Mouse (Mus musculus): ENCODE measurements at regions not wholly inside any gene's neighbourhood (a gene's known extent, or its start where the extent isn't known, plus 50 kb on each side); places are given as distances from the start of the nearest gene placed in this dataset.

DNA sequence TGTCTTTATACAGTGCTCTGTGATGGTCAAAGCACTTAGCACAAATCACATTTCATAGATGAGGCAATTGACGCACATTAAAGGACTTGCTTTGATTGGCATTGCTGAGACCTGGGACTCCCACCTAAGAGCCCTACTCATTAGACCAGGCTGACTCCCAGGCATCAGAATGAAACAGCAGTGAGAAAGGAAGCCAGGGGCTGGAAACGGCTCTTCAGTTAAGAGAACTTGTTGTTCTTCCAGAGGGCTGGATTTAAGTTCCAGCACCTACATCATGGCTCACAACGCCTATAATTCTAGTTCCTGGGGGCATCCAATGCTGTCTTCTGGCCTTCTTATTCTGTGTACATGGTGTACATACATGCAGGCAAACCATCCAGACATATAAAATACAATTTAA lies 226.3 kb downstream of the Zfp36l1 start:
- Histone ChIP-seq H3K27me3 (ENCODE audit: control insufficient read depth, insufficient read depth, low read length) (no peaks in the 10 kb centered on the region), H3K4me1 (ENCODE audit: control insufficient read depth, insufficient read depth, low read length) (peaks cover 4% of the 10 kb centered on the region; the same call in 1 of the 2 replicates), H3K79me2 (ENCODE audit: control insufficient read depth, insufficient read depth, low read length) (no peaks in the 10 kb centered on the region), H3K4me3 (ENCODE audit: insufficient read depth, low read depth, low read length) (no peak overlapping the region), H3K9ac (ENCODE audit: low read depth, low read length) (no peak overlapping the region), H3K27ac (replicated peaks; ENCODE audit: insufficient read depth, low read depth, low read length) (no peak overlapping the region), H3K36me3 (ENCODE audit: control insufficient read depth, insufficient read depth, low read length) (no peaks in the 10 kb centered on the region)
- TF ChIP-seq CTCF (IDR thresholded peaks at IDR 0.05; ENCODE audit: low read depth, low read length) (no peak), POLR2A (IDR thresholded peaks at IDR 0.05; ENCODE audit: extremely low read depth, insufficient read depth, low read length) (no peak)
- WGBS: 96% methylated on average over 3 of the region's 3 CpGs
- DNase-seq (ENCODE audit: extremely low read depth, low read depth, low spot score): no peak

DNA sequence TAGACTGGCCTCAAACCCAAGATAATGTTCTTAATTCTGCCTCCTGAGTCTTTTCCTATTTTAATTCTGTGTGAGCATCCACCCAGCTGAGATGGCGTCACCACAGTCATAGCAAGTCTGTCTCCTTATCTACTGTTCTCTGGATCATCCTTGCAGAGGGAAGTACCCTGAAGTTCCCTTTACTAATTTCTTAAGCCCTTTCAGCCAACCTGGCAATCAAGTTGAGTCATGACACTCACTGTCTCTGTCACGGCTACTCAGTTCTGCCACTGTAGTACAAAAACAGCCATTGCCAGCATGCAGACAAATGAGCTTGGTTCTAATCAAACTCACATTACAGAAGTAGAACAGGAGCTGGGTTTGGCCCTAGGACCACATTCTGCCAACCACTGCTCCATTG lies 227.5 kb downstream of the Zfp36l1 start:
- no peaks in the 10 kb centered on the region for H3K36me3 ChIP-seq (ENCODE audit: control insufficient read depth, insufficient read depth, low read length)

DNA sequence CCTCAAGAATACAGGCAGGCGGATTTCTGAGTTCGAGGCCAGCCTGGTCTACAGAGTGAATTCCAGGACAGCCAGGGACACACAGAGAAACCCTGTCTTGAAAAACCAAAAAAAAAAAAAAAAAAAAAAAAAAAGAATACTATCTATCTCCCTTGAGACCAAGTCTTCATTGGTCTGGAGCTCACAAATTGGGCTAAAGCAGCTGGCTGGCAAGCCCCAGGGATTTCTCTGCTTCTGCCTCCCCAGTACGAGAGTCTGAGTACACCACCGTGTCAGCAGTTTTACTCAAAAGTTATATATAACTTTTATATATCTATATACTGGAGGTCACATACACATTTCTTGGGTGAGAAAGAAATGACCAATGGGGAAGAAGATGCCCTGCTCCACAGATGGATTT lies 229.2 kb downstream of the Zfp36l1 start:
- H3K27ac ChIP-seq (replicated peaks; ENCODE audit: insufficient read depth, low read depth, low read length): no peak overlapping the region
- DNase-seq (ENCODE audit: extremely low read depth, low read depth, low spot score): no peak

More for the DNA sequence above, 227.5 kb downstream of the Zfp36l1 start:
- H3K27me3 ChIP-seq (ENCODE audit: control insufficient read depth, insufficient read depth, low read length): no peaks in the 10 kb centered on the region
- H3K4me1 ChIP-seq (ENCODE audit: control insufficient read depth, insufficient read depth, low read length): peaks cover 4% of the 10 kb centered on the region; the same call in 1 of the 2 replicates
- H3K79me2 ChIP-seq (ENCODE audit: control insufficient read depth, insufficient read depth, low read length): no peaks in the 10 kb centered on the region
- no peak overlapping the region for H3K9ac ChIP-seq (ENCODE audit: low read depth, low read length)
- H3K27ac ChIP-seq (replicated peaks; ENCODE audit: insufficient read depth, low read depth, low read length): no peak overlapping the region
- WGBS: 90% methylated on average over 2 of the region's 2 CpGs
- no peak for DNase-seq (ENCODE audit: extremely low read depth, low read depth, low spot score)
- H3K4me3 ChIP-seq (ENCODE audit: insufficient read depth, low read depth, low read length): no peak overlapping the region
- TF ChIP-seq POLR2A (IDR thresholded peaks at IDR 0.05; ENCODE audit: extremely low read depth, insufficient read depth, low read length) (no peak), CTCF (IDR thresholded peaks at IDR 0.05; ENCODE audit: low read depth, low read length) (no peak)

DNA sequence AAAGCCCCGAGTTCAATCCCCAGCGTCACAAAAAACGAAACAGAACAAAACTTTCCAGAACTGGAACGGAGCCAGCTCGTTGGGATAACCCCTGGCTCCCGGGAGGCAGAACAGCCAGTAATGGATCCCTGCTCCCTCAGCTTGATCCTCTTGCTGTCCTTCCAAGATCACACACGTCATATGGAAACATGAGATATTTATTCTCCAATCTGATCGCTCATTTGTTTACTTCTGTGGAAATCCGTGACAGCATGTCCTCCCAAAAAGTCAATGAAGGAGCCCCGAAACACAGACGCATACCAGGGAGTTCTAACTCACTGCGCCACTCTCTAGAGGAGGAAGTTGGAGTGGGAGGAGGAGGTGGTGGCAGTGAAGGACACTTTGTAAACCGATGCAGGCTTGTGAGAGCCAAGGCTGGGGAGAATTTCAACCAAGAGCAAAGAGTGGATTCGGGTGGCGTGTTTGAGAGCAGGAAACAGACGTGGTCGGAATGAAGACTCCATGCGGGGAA lies 232.0 kb downstream of the Zfp36l1 start:
- TF ChIP-seq POLR2A (IDR thresholded peaks at IDR 0.05; ENCODE audit: extremely low read depth, insufficient read depth, low read length) (no peak), CTCF (IDR thresholded peaks at IDR 0.05; ENCODE audit: low read depth, low read length) (no peak)
- peak overlapping the region; percentile 38; the same call in 1 of the 2 replicates for H3K27ac ChIP-seq (replicated peaks; ENCODE audit: insufficient read depth, low read depth, low read length)
- 63% methylated on average over 18 of the region's 18 CpGs for WGBS
- no peak for DNase-seq (ENCODE audit: extremely low read depth, low read depth, low spot score)
- H3K27me3 ChIP-seq (ENCODE audit: control insufficient read depth, insufficient read depth, low read length): no peaks in the 10 kb centered on the region
- no peak overlapping the region for H3K9ac ChIP-seq (ENCODE audit: low read depth, low read length)
- no peaks in the 10 kb centered on the region for H3K79me2 ChIP-seq (ENCODE audit: control insufficient read depth, insufficient read depth, low read length)
- no peaks in the 10 kb centered on the region for H3K36me3 ChIP-seq (ENCODE audit: control insufficient read depth, insufficient read depth, low read length)
- no peaks in the 10 kb centered on the region; the same call in 1 of the 2 replicates for H3K4me1 ChIP-seq (ENCODE audit: control insufficient read depth, insufficient read depth, low read length)
- no peak overlapping the region for H3K4me3 ChIP-seq (ENCODE audit: insufficient read depth, low read depth, low read length)

More for the DNA sequence above, 229.2 kb downstream of the Zfp36l1 start:
- Histone ChIP-seq H3K79me2 (ENCODE audit: control insufficient read depth, insufficient read depth, low read length) (no peaks in the 10 kb centered on the region), H3K4me3 (ENCODE audit: insufficient read depth, low read depth, low read length) (no peak overlapping the region), H3K27me3 (ENCODE audit: control insufficient read depth, insufficient read depth, low read length) (no peaks in the 10 kb centered on the region), H3K4me1 (ENCODE audit: control insufficient read depth, insufficient read depth, low read length) (no peaks in the 10 kb centered on the region; the same call in 1 of the 2 replicates), H3K9ac (ENCODE audit: low read depth, low read length) (no peak overlapping the region), H3K36me3 (ENCODE audit: control insufficient read depth, insufficient read depth, low read length) (no peaks in the 10 kb centered on the region)
- 96% methylated on average over 4 of the region's 4 CpGs for WGBS
- TF ChIP-seq POLR2A (IDR thresholded peaks at IDR 0.05; ENCODE audit: extremely low read depth, insufficient read depth, low read length) (no peak), CTCF (IDR thresholded peaks at IDR 0.05; ENCODE audit: low read depth, low read length) (no peak)

DNA sequence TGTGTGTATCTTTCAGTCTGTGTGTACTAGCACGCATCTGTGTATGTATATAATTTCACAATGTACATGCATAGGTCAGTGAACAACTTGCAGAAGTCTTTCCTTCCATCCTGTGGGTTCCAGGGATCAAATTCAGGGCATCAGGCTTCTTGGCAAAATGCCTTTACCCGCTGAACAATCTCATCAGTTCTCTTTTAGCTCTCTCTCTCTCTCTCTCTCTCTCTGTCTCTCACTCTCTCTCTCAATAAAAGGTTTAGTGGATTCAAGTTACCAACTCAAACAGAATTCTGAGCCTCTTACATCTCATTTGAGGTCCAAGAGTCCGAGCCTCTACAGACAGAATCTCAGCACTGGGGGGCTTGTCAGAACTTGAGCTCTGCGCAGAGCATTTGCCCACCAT lies 232.5 kb downstream of the Zfp36l1 start:
- H3K4me3 ChIP-seq (ENCODE audit: insufficient read depth, low read depth, low read length): no peak overlapping the region
- 0 out of 2 replicates have a peak overlapping the region, but pooled peaks have one; percentile 10 for H3K27ac ChIP-seq (replicated peaks; ENCODE audit: insufficient read depth, low read depth, low read length)
- WGBS: 87% methylated on average over 4 of the region's 4 CpGs
- no peaks in the 10 kb centered on the region for H3K36me3 ChIP-seq (ENCODE audit: control insufficient read depth, insufficient read depth, low read length)
- H3K4me1 ChIP-seq (ENCODE audit: control insufficient read depth, insufficient read depth, low read length): no peaks in the 10 kb centered on the region; the same call in 1 of the 2 replicates
- no peak for TF ChIP-seq CTCF (IDR thresholded peaks at IDR 0.05; ENCODE audit: low read depth, low read length)
- TF ChIP-seq POLR2A (IDR thresholded peaks at IDR 0.05; ENCODE audit: extremely low read depth, insufficient read depth, low read length): no peak
- no peak for DNase-seq (ENCODE audit: extremely low read depth, low read depth, low spot score)
- H3K27me3 ChIP-seq (ENCODE audit: control insufficient read depth, insufficient read depth, low read length): no peaks in the 10 kb centered on the region
- H3K79me2 ChIP-seq (ENCODE audit: control insufficient read depth, insufficient read depth, low read length): no peaks in the 10 kb centered on the region
- H3K9ac ChIP-seq (ENCODE audit: low read depth, low read length): no peak overlapping the region

DNA sequence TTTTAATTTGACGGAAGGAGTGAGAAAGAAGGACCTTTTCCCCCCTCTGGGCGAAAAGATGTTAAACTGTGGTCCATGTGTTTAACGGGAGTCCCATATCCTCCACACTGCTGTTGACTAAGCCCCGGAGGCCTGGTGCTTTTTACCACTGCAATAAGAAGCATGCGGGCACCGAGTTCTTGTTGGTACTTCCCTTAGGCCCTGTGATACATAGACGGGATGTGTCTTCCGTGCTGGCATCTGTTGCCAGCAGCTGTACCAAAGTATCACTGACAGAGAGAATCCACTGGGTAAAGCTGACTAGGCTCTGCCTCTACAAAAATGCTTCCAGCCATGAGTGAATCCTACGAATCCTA lies 232.9 kb downstream of the Zfp36l1 start:
- H3K79me2 ChIP-seq (ENCODE audit: control insufficient read depth, insufficient read depth, low read length): no peaks in the 10 kb centered on the region
- no peaks in the 10 kb centered on the region for H3K36me3 ChIP-seq (ENCODE audit: control insufficient read depth, insufficient read depth, low read length)
- H3K27me3 ChIP-seq (ENCODE audit: control insufficient read depth, insufficient read depth, low read length): no peaks in the 10 kb centered on the region
- H3K4me3 ChIP-seq (ENCODE audit: insufficient read depth, low read depth, low read length): no peak overlapping the region
- H3K27ac ChIP-seq (replicated peaks; ENCODE audit: insufficient read depth, low read depth, low read length): peak overlapping the region; percentile 31; the same call in 1 of the 2 replicates
- 80% methylated on average over 9 of the region's 9 CpGs for WGBS
- no peak overlapping the region for H3K9ac ChIP-seq (ENCODE audit: low read depth, low read length)
- no peaks in the 10 kb centered on the region; the same call in 1 of the 2 replicates for H3K4me1 ChIP-seq (ENCODE audit: control insufficient read depth, insufficient read depth, low read length)
- TF ChIP-seq POLR2A (IDR thresholded peaks at IDR 0.05; ENCODE audit: extremely low read depth, insufficient read depth, low read length): no peak
- no peak for TF ChIP-seq CTCF (IDR thresholded peaks at IDR 0.05; ENCODE audit: low read depth, low read length)
- DNase-seq (ENCODE audit: extremely low read depth, low read depth, low spot score): no peak
